Mouse (Mus musculus) regulatory T cell (primary cell): ENCODE results near the gene Ccl3.

Experiments
- in situ Hi-C: fragments of 300-600 bp; cut with MboI, MseI; formaldehyde crosslinking; loops from one replicate; pipeline ENCODE4 v1.15.1; 2025; ENCODE audit warnings: high pct_unique_total_duplicates

Gene Ccl3

DNA sequence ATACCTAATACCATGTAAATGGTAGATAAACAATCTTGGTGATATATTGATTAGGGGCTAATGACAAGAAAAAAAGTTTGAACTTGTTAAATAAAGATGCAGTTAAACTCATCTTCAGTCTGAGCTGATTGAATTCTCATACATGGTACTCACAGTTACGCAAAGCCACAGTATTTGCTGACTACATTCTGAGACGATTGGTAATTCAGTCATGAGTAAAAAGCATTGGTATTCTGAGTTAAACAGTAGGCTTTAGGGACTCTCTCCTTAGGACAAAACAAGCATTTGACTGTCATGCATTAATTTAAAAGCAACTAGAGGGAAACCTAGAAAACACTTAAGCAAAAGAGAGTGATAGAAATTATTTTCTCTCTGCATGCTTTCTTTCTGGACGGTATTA is 25.6 kb downstream of the Ccl3 start:
- in situ Hi-C loops = no loop called here

DNA sequence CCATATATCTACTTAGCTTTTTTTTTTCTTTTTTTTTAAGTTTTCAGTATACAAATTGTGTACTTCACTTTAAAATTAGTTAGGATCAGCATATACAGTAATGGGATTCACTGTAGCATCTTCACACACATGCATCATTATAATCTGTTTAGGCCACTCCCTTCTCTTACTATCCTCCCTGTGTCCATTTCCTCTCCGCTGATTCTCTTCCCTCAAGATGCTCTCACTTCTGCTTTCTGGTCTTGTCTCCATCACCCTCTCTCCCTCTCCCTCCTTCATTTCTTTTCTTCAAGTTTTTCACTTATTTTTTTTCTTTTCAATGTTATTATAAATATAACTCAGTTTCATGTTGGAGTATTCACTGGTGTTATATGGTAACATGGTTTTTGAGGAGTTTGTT is 30.1 kb downstream of the Ccl3 start:
- in situ Hi-C loops = loop anchor here (10.0 kb wide), 1 partner anchor 684 kb away; no protein-coding TSS in a partner anchor

DNA sequence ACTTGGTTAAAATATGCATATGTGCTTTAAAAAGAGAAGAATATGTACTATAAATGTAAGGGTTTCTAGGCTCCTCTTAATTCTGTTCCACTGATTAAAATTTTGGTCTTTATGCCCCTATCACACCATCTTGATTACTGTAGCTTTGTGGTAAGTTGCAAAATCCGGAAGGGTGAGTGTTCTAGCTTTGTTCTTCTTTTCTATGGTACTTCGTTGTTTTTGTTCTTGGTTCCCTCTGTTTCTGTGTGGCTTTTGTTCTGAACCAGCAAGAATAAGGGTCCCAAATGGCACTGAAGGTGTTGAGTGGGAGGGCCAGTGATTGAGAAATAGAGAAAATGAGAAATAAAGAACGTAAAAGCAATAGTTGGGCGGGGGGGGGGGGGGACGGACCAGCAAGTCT is 30.9 kb downstream of the Ccl3 start:
- in situ Hi-C loops = loop anchor here (10.0 kb wide), 1 partner anchor 683 kb away; no protein-coding TSS in a partner anchor

DNA sequence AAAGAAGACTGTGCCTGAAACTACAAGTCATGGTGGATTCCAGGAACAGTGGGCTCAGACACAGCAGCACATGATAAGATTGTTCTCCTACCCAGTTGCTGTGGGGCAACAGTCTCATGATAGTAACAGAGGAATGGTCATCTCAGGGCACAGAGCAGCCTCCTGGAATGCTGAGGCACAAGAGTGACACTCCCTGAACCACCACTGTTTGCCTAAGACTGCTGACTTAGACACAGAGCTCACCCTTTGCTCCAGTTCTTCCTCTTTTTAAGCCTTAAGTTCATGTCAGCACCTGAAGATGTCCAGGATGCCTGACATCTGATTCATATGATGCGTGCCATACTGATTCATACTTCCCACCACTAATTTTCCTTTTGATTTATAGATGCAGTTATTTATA is 32.6 kb downstream of the Ccl3 start:
- in situ Hi-C loops = loop anchor here (10.0 kb wide), 1 partner anchor 682 kb away; no protein-coding TSS in a partner anchor

DNA sequence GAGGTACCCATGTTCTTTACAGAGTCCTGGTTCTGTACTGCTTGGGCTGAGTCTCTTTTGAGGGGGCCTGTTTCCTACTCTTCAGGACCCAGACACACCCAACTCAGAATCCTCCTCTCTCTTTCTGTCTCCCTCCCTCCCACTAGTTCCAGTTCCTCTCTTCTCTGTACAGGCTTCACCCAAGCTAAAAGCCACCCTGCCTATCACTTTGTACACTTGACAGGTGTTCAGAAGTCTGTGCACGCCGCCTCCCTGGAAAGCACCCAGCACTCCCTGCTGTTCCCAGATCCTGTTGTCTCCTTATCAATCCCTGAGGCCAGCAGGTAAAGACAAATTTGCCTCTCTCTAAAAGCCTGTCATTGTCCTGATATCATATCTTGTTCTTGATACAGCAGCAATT is 38.3 kb downstream of the Ccl3 start:
- in situ Hi-C loops = loop anchor here (10.0 kb wide), 1 partner anchor 676 kb away; no protein-coding TSS in a partner anchor

DNA sequence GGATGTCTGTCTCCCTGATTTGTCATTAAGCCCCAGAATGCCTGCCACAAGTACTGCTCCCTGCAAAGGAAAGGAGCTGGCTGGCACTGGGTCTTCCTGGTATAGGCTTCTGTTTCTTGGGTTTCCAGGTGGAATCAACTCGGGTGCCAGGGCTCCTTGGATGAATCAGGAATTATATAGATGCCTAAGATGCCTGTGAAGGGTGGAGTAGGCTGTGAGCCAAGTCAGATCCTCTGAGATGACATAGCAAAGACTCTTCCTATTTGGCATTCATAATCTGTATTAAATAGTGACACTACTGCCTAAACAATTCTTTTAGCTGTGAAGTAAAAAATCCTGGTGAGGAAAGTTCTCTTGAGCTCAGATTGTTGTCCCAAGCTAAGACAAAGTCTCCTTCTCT is 42.8 kb downstream of the Ccl3 start:
- in situ Hi-C loops = no loop called here

DNA sequence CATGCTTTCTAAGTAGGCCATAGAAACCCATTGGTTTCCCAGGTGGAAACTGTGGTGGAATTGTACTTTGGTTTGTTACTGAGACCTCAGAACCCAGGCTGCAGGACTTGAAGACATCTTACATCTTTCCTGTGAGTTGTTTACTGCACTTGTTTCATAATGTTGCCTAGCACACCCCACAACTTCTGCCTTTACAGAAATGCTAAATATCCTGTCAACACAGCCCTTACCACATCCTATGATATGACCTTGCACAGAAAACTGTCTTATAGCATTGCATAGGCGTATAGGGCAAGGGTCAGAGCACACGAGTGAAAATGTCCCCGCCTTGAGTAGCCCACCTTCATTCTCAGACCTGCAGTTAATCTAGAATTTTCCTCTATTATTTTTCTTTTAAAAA is 43.6 kb downstream of the Ccl3 start:
- in situ Hi-C loops = no loop called here

DNA sequence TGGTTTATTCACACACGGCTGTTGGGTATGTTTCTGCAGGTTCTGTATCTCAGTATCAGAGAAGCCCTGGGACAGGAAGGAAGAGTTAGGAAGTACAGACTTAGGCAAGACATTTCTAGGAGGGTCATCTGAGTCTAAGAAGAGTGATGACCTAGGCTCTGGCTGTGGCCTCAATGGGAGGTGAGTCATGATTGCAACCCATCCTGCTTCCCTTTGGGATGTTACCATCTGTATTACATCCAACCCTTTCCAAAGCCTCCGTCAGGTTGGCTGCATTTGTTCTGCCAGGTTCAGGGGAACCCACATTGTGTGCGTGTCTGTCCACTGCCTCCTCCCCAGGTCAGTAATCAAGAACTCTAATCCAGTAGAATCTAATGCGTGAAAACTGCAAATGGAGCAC is 44.5 kb downstream of the Ccl3 start:
- in situ Hi-C loops = no loop called here

DNA sequence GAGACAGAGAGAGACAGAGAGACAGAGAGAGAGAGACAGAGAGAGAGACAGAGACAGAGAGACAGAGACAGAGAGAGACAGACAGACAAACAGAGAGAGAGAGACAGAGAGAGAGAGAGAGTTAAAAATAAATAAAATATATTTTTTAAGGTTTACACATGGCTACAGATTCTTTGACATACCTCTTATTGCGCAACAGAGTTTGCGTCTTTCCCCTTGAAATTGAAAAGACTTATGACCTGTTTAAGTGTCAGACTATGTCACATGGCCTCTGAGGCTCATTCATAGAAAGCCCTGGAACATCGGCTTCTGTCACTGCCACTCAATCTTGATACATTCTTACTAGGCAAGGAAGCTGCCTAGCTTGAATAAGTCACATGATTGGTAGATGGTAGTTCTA is 45.8 kb downstream of the Ccl3 start:
- in situ Hi-C loops = no loop called here

DNA sequence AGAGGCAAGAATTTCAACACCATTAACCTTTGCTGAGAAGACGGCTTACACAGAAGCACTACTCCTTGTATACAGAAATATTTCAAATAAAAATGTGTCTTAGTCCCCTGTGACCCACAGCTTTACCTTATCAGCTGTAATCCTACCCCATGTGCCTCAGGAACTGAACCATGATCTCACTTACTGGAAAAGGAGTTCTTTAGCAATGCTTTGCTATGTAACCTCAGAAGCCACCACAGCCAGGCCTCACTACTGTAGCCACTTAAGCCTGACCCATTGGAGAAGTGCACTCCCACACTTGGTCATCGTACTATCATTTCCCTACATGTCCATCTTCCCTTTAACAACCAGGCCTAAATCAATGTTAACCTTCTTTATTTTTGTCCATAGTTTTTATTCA is 48.6 kb downstream of the Ccl3 start:
- in situ Hi-C loops = no loop called here

DNA sequence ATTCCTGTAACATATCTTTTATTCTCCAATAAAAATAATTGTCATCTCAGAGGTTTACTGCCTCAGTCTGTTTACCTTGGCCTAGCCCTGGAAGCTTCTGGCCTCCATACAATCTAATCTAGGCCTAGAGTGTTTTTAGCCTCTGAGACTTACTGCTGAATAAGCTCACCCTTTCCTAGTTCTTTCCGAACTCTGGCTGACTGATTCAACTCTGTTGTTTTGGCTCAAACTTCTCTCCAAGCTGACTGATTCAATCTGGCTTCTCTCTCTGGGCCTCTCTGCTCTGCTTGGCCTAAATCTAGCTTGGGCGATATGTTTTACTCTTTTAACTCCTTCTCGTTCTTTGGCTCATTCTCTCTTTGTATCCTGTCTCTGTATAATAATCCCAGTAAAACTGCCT is 50.2 kb downstream of the Ccl3 start:
- in situ Hi-C loops = no loop called here

DNA sequence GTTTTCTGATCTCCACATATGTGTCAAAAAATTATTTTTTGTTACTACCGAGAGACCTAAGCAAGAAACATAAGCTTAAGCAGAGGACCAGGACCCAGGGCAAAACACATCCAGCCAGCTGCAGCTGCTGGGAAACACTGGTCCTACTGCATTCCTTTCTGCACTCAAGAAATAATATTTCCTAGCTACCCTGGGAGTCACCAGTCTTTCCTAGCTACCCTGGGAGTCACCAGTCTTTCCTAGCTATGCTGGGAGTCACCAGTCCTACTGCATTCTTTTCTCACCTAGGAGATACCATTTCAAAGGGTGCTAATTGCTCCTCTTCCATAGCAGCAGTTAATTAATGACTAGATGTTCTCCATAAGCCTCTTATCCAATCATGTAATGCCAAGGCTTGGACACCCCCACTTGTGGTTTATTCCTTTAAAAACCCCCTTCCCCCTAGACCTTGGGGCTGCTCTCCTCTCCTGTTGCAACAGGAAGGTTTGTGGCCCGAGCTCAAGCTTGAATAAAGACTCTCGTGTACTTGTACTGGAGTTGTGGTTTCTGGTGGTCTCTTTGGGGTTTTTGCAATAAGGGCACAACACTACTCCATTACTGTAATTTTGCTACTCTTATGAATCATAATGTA is 50.8 kb downstream of the Ccl3 start:
- in situ Hi-C loops = no loop called here
